Comparison of ENCODE assay signal across 18 mouse cellular contexts in the genomic region with DNA sequence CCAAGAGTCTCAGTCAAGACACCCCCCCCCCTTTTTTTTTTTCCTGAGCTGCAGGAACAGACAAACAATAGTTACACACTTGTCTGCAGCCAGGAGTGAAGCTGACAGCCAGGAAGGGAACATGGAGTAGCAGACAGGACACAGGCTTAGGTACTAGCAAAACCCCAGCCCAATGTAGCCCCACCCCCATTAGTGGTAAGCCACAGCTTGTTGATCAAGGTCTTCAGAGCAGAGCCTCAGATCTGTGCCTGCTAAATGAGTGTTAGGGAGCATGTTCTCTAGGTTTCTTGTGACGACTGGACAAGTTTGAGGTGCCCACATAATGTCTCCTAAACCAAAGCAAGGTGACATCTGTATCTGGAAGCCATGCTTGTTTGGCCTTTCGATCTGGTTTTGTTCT. TPM values are rescaled to one million over a fixed set of nuclear protein-coding genes. Genes with fewer than 3 reads are reported as not detected.
DNase-seq lines count a peak whose midpoint lies in the region; ATAC-seq lines count a peak whose summit lies in the region.
"Had no signal": no experiment of that assay in that cellular context is flagged by ENCODE, and none has a peak within 500 bp of the region (broad histone marks: within the 10 kb centered on the region; RNA-seq: fewer than 3 reads in every experiment).

No protein-coding gene starts in this region.

- no peak for DNase-seq in hindbrain, embryonic 14.5 days (ENCODE audit: low spot score)
- DNase-seq in hindbrain, embryonic 10.5 days (ENCODE audit: low spot score) = no peak
- peak; percentile 45 for DNase-seq in 416B (ENCODE audit: low read depth)
- peak; percentile 7 to 35 for DNase-seq in CD8-positive naive resting alpha-beta T cell, adult 2 months (ENCODE audit: low read depth in 2 of 2, low spot score in 2 of 2)
- DNase-seq in frontal cortex, postnatal 25 days (ENCODE audit: low spot score in 2 of 2) = no peak
- DNase-seq in cerebellum, adult 8-10 months = no peak
- DNase-seq: adrenal gland, postnatal 10 days; kidney, adult 11 months; liver, postnatal 0 days; lung, postnatal 10 days; retina, postnatal 1 day; thymus, postnatal 36 days had no signal

- H3K27me3 ChIP-seq in hindbrain, embryonic 14.5 days (ENCODE audit: control insufficient read depth, insufficient read depth, low read length) = no peaks in the 10 kb centered on the region
- H3K27me3 ChIP-seq in hindbrain, embryonic 10.5 days (ENCODE audit: insufficient read depth, poor library complexity, severe bottlenecking) = peaks cover 32% of the 10 kb centered on the region
- H3K27me3 ChIP-seq in midbrain, embryonic 15.5 days (replicated peaks) = no peaks in the 10 kb centered on the region
- H3K27me3 ChIP-seq: Patski had no signal

- peaks cover 24% of the 10 kb centered on the region for H3K4me1 ChIP-seq in hindbrain, embryonic 14.5 days (replicated peaks; ENCODE audit: control insufficient read depth, insufficient read depth, low read length)
- peaks cover 30% of the 10 kb centered on the region for H3K4me1 ChIP-seq in hindbrain, embryonic 10.5 days (replicated peaks)
- peaks cover 27% of the 10 kb centered on the region for H3K4me1 ChIP-seq in midbrain, embryonic 15.5 days

- H3K27ac ChIP-seq in hindbrain, embryonic 14.5 days = no peak overlapping the region
- no peak overlapping the region for H3K27ac ChIP-seq in hindbrain, embryonic 10.5 days
- H3K27ac ChIP-seq in midbrain, embryonic 15.5 days = no peak overlapping the region
- H3K27ac ChIP-seq: embryonic facial prominence, embryonic 13.5 days; heart, embryonic 10.5 days; limb, embryonic 10.5 days had no signal

- no peak overlapping the region for H3K4me3 ChIP-seq in hindbrain, embryonic 14.5 days (replicated peaks; ENCODE audit: low read length)
- H3K4me3 ChIP-seq in hindbrain, embryonic 10.5 days = no peak overlapping the region
- no peak overlapping the region for H3K4me3 ChIP-seq in midbrain, embryonic 15.5 days
- H3K4me3 ChIP-seq: embryonic facial prominence, embryonic 13.5 days; heart, embryonic 10.5 days; limb, embryonic 10.5 days had no signal

- no peak overlapping the region for H3K9ac ChIP-seq in hindbrain, embryonic 14.5 days
- H3K9ac ChIP-seq in midbrain, embryonic 15.5 days = no peak overlapping the region
- H3K9ac ChIP-seq: embryonic facial prominence, embryonic 13.5 days; liver, postnatal 0 days had no signal

- 89% methylated on average over 2 of the region's 2 CpGs for WGBS in hindbrain, embryonic 14.5 days
- whole genome bisulfite sequencing in hindbrain, embryonic 10.5 days = 87% methylated on average over 2 of the region's 2 CpGs
- 90% methylated on average over 2 of the region's 2 CpGs for WGBS in midbrain, embryonic 15.5 days

- no peaks in the 10 kb centered on the region for H3K9me3 ChIP-seq in hindbrain, embryonic 14.5 days (ENCODE audit: control insufficient read depth, low read length)
- no peaks in the 10 kb centered on the region for H3K9me3 ChIP-seq in hindbrain, embryonic 10.5 days
- no peaks in the 10 kb centered on the region for H3K9me3 ChIP-seq in midbrain, embryonic 15.5 days
- H3K9me3 ChIP-seq: embryonic facial prominence, embryonic 13.5 days; heart, embryonic 10.5 days; limb, embryonic 10.5 days had no signal

- peak overlapping the region; percentile 20 for H3K4me2 ChIP-seq in hindbrain, embryonic 14.5 days (replicated peaks)
- H3K4me2 ChIP-seq in midbrain, embryonic 15.5 days = peak overlapping the region; percentile 23
- H3K4me2 ChIP-seq: embryonic facial prominence, embryonic 13.5 days had no signal

- no peak for ATAC-seq in hindbrain, embryonic 14.5 days (ENCODE audit: low FRiP score)
- ATAC-seq in midbrain, embryonic 15.5 days (replicated peaks) = no peak
- ATAC-seq: activated CD4-positive, CD25-positive, alpha-beta regulatory T cell, adult 4 months; liver, postnatal 0 days; Patski had no signal

- peaks cover 51% of the 10 kb centered on the region for H3K36me3 ChIP-seq in hindbrain, embryonic 14.5 days (replicated peaks; ENCODE audit: control insufficient read depth, insufficient read depth)
- peaks cover 45% of the 10 kb centered on the region for H3K36me3 ChIP-seq in hindbrain, embryonic 10.5 days
- peaks cover 20% of the 10 kb centered on the region for H3K36me3 ChIP-seq in midbrain, embryonic 15.5 days (replicated peaks)

RNA-seq across cellular contexts. Expression of a gene that starts 2.2 kb away (rescaled TPM):
- polyA plus RNA-seq in hindbrain, embryonic 14.5 days (2014; fragmentation: Nextera tagmentation; extraction: Ambion mirVana) = 10.7 and 10.8 TPM in 2 replicates
- 5.5 and 5.9 TPM in 2 replicates for polyA plus RNA-seq in hindbrain, embryonic 10.5 days (2016; fragmentation: Nextera tagmentation; extraction: Ambion mirVana)
- polyA plus RNA-seq in midbrain, embryonic 15.5 days (2015; fragmentation: Nextera tagmentation; extraction: Ambion mirVana) = 10.3 and 11.8 TPM in 2 replicates

RNA-seq across cellular contexts. Expression of a gene that starts 16.3 kb away (rescaled TPM):
- polyA plus RNA-seq in hindbrain, embryonic 14.5 days (2014; fragmentation: Nextera tagmentation; extraction: Ambion mirVana) = 167 and 177 TPM in 2 replicates
- polyA plus RNA-seq in hindbrain, embryonic 10.5 days (2016; fragmentation: Nextera tagmentation; extraction: Ambion mirVana) = 241 and 255 TPM in 2 replicates
- 162 and 180 TPM in 2 replicates for polyA plus RNA-seq in midbrain, embryonic 15.5 days (2015; fragmentation: Nextera tagmentation; extraction: Ambion mirVana)

RNA-seq across cellular contexts. Expression of a gene that starts 25.6 kb away (rescaled TPM):
- polyA plus RNA-seq in hindbrain, embryonic 14.5 days (2014; fragmentation: Nextera tagmentation; extraction: Ambion mirVana) = 207 and 216 TPM in 2 replicates
- 286 and 294 TPM in 2 replicates for polyA plus RNA-seq in hindbrain, embryonic 10.5 days (2016; fragmentation: Nextera tagmentation; extraction: Ambion mirVana)
- polyA plus RNA-seq in midbrain, embryonic 15.5 days (2015; fragmentation: Nextera tagmentation; extraction: Ambion mirVana) = 203 and 229 TPM in 2 replicates

Comparison
In these comparisons a context has a peak if more than half of its experiments do, and no peak if none do; other contexts are left out.
1. DNase-seq: peak in 416B (single experiment) and CD8-positive naive resting alpha-beta T cell, adult 2 months (2 of 2); none in hindbrain, embryonic 14.5 days (single experiment), hindbrain, embryonic 10.5 days (single experiment), frontal cortex, postnatal 25 days (0 of 2) and cerebellum, adult 8-10 months (single experiment).